Mouse (Mus musculus): Measurements from ENCODE around the gene Sgtb.
A peak's percentile ranks its signal among the peaks of the same experiment; 100 is the strongest.

Sgtb gene

DNA sequence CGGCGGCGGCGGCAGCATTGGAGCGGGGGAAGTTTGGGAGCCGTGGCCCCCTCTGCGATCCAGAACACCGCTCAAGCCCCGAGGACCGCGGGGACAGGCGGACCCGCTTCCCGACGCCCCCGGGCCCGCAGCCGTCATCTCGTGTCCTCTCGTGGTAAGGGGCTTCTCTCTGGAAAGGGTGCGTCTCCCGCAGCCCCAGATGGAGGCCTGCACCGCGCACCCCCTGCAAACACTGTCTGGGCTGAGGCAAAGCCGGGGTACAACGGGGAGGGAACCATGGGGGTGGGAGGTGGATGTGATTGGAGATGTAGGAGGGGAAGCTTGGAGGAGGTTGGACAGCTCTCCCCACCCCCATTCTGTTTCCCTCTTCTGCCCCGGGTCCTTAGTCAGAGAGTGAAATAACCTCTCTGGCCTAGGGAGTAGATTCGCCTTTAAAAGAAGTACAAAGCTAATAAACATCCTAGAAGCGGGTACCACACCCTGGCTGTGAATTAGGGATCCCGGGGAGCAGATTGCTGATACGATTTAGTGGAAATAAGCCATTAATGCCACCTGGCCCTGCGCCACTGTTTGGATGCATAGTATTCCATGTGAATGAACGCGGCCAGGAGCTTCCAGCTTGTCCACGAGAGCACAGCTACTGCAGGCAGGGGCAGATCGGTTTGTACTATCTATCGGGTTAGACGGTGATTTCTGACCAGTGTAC lies 428 bp downstream of the Sgtb start:
- peak; percentile 58 for DNase-seq (ENCODE audit: low read depth, low spot score)

DNA sequence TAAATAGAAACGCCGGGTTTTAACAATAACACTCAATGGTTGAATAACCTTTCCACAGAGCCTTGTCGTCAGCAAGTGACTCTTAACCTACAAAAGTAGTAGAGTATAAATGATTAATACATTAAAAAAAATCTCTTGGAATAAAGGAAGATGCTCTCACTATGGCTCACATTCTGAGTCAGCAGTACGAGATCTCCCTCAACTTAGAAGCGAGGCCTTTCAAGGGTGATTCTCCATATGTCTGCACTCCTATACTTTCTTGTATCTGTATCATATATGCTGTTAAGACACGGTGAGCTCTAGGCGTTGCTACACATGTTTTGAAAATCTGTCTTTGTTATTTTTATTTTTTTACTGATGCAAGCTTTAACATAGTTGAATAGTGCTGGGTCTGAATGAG lies 985 bp downstream of the Sgtb start:
- DNase-seq (ENCODE audit: low read depth, low spot score) = no peak

DNA sequence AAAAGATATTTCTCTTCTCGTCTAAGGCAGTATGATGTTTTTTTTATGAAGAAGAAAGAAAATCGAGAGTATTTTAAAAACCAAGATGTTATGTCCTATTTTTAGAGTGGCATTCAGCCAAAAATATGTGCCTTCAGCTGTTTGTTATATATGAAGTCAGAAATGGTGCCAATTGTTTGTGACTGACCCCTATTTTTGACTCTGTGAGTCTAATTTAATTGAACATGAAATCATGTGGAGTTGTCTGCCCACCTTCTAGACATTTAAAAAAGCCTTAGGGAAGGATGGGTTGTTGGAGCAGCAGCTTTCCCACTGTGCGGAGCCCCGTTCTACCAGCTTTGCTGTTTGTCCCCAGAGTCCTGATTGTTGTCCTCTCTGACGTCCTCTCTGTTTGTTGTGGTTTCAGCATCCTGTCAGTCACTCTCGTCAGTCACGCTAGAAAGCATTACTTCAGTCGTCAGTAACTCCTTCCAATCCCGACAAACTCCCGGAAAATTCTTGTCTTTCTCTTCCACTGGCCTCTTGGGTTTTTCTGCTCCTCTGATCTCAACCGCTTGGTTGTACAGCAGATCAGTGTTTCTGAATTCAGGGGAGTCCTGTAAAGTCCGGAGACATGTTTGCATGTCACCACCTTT lies 2.8 kb downstream of the Sgtb start:
- no peak for DNase-seq (ENCODE audit: low read depth, low spot score)

DNA sequence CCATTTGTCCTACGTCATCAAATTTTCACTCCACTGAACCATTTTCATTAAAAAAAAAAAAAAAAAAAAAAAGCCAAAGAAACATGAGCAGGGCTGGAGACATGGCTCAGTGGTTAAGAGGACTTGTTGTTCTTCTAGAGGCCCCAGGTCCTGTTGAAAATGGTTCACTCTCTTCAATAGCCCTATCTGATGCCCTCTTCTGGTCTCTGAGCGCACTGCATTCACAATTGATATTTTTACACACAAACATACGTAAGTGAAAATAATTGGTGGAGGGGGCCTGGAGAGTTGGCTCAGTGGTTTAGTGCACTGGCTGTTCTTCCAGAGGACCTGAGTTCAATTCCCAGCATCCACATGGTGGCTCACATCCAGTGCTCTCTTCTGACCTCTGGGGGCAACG lies 4.2 kb downstream of the Sgtb start:
- no peak for DNase-seq (ENCODE audit: low read depth, low spot score)

DNA sequence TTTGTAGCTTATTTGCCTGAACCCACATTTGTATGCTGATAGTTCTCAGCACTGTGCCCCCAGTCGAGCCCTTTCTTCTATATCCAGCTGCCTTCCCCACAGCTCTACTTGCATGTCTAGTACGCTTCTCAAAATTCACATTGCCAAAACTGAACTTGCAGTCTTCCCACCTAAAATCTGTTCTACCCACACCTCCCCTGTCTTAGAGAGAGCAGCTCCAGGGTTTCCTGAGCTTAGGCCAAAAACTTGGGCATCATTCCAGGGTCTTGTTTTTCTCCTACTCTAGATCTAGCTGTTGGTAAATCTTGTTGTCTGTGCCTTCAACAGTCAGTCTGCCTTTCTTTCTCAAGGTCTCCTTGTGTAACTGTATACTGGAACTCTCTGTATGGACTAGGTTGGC lies 5.3 kb downstream of the Sgtb start:
- DNase-seq (ENCODE audit: low read depth, low spot score) = no peak

DNA sequence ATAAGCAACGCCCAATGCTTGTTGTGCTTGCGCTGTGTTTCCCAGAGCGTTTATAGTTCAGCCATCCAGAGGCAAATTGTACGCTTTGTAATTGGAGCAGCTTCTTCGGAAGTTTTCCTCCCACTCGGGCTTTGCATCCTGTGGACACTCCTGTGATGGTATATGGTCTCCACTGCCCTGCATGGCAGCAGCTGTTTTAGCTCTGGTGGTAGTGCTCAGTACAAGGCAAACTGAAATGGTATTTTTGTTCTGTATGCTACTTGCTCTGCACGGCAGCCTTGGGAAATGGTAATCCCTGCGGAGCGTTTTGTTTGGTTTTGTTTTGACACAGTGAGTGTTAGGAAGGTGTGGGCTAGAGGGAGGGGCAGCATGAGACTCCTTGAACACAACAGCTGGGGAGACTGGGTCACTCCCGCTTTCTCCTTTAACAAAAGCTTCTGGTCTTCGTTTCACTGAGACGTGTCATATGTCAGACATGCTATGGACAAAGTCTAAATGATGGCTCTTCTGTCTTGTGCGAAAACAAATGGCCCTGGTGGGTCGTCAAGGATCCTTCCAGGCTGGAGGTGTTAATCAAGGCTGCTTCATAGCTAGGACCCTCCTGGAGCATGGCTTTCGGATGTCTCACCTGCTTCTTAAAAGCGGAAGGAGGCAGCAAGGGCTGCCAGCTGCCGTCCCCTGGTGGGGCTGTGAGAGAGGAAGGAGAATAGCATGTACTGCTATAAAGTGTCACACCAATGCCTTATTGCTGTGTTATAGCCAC lies 12.7 kb downstream of the Sgtb start:
- DNase-seq (ENCODE audit: low read depth, low spot score) = no peak

DNA sequence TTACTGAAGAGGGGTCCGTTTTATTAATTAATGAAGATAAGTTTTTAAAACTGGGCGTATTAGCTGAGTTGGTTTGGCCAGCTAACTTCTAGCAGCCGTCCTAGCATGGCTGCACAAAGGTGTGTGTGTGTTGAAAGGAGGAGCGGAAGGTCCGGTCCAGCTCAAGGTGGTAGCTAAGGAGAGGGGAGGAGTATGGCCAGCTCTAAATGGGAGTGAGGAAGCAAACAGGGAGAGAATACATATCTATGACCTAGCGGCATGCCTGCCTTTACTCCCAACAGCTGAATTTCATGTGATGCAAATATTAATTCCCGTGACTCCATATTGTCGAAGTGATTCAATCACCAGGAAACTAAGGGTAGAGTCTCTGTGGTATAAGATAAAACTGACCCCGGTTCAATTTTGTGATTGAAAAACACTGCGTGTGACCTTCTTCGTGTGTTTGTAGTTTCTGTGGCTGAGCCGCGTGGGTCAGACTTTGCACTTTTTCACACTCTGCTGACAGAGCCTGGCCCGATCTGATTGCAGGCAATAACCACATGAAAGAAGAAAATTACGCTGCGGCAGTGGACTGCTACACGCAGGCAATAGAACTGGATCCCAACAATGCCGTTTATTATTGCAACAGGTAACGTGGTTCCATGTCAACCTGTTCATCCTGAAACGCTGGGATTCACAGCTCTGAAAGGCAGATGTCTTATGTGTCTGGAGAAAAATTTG lies 14.3 kb downstream of the Sgtb start:
- DNase-seq (ENCODE audit: low read depth, low spot score) = no peak

DNA sequence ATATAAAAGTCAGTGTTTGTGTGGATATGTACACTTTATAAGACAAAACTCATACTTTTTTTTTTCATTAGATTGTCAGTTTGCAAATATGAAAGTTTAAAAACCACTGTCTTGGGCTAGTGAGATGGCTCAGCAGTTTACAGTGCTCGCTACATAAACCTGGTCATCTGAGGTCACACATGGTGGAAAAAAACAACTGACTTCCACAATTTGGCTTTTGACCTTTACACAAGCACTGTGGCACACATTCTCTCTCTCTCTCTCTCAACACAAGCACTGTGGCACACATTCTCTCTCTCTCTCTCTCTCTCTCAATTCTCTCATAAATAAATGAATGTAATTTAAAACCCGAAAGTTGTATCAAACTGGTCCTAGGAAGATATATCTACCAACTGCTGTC lies 23.0 kb downstream of the Sgtb start:
- no peak for DNase-seq (ENCODE audit: low read depth, low spot score)

DNA sequence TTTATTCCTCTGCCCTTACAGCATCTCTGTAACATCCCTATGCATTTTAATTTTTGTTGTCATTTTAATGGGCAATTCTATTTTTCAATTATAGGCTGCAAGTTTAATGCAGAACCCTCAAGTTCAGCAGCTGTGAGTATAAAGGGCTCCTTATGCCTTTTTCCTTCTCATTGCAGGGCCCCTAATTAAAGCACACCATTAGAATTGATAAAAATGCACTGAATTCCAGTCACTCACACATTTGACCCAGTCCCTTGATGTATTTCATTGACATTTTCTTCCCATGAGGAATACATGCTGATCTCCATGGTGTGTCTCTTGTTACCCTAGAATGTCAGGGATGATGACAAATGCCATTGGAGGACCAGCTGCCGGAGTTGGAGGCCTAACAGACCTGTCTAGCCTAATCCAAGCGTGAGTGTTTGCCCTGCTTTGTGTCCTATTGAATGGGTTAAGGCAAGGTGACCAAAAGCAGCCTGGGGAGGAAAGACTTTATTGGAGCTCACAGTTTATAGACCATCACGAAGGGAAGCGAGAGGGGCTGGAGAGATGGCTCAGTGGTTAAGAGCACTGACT lies 25.1 kb downstream of the Sgtb start:
- no peak for DNase-seq (ENCODE audit: low read depth, low spot score)

DNA sequence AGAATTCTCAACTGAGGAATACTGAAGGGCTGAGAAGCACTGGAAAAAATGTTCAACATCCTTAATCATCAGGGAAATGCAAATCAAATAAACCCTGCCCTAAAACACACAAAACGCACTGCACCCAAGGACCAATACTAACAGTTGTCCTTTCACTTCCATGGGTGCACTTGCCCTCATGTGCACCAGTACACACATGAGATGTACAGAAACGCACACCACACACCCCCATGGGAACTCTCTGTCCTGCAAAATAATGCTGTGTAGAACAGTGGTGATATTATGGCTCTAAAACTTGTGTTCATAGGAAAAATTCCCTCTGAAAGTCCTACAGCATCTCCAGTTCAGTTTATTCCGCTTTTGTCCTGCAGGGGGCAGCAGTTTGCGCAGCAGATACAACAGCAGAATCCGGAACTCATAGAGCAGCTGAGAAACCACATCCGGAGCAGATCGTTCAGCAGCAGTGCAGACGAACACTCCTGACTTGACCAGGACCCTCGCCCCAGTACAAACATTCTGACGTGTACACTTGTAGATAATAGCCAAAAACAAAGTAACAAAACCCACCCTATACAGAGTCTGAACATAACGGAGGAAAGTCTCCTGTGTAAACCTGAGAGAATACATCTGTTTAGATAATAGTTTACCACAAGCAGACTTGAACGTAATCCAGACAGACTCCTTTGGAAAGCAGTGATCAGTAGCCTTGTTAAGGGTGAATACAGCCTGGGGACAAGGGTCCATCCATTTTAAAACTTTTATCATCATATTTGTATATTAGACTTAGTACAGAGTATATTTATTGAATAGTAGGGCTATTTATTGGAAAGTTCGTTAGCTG lies 30.0 kb downstream of the Sgtb start:
- peak; percentile 44 for DNase-seq (ENCODE audit: low read depth, low spot score)

DNA sequence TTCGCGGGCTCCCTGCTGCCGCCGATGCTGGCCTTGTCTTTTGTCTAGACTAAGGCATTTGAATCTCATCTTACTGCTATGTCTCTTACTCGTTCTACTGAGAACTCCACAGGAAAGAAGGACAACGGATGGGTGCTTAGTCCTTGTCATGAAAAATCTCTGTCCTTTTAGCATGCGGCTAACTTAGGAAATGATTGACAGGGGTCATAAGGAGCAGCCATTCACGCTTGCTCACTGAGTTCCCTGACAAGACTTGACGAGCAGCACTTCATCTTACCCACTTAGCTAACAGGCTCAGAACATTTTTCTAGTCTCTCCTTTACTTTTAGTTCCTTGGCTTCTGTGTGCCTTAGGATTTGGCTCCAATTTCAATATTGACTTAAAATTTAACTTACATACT lies 35.3 kb downstream of the Sgtb start:
- no peak for DNase-seq (ENCODE audit: low read depth, low spot score)

DNA sequence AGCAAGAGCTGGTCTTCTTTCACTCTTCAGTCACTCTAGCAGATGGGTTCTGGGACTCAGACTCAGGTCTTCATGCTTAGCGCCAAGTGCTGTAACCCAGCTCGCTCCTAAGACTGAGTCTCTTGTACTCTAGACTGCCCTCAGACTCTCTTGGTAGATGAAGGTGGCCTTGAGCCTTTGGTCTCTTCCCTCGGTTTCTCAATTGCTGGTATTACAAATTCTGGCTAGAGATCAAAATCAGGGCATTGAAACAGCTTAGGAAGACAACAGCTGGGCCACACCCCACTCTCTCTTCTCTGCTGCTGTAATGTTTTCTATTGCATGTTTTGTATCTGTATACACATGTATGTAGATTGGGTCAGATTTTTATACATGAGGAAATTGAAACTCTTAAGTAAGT lies 36.1 kb downstream of the Sgtb start:
- no peak for DNase-seq (ENCODE audit: low read depth, low spot score)

DNA sequence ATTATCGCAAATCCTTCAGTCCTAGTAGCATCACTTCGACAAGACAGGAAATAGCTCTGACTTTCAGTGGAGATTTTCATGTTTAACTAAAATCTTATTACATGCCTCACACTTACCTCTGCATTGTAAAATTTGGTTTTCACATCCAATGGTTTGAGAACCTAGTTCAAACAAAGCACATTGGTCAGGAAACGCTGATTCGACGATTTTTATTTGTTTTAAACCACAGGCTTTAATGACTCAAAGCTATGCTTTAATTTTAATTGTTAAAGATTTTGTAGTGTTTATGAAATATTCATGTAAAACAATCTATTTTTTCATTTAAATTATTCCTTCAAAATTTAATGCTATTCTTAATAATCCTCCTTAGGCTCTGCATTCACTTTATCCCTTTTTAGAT lies 44.6 kb downstream of the Sgtb start:
- no peak for DNase-seq (ENCODE audit: low read depth, low spot score)

DNA sequence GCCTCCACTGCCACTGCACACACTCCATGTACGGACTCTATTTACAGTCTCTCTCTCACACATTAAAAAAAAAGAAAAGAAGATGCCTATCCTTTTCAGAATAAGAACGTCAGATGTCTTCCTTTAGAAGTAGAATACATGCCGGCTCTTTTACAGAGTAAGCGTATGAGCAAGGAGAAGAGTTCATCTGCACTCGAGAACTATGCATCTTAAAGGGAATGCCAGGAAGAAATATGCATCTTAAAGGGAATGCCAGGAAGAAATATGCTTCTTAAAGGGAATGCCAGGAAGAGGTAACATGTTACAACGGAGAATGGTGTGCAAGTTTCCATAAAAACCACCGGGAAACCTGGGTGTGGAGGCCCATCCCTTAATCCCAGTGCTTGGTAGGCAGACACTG lies 45.6 kb downstream of the Sgtb start:
- no peak for DNase-seq (ENCODE audit: low read depth, low spot score)

DNA sequence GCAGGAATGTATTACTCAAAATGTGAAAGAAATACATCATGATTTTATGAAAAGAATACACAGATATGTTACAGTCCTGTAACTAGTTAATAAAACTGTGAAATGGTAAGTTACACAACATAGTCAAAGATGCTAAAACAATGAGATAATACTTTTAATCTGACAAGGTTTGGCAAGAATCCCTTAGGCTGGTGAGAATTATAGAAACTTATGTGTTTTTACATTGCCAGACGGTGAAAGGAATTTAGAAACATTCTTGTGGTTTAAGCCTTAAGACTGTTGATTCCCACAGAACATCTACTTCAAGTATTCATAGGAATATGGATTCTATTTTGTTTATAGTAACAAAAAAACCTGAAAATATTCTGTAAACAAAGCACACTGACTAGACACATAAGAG lies 46.1 kb downstream of the Sgtb start:
- no peak for DNase-seq (ENCODE audit: low read depth, low spot score)

DNA sequence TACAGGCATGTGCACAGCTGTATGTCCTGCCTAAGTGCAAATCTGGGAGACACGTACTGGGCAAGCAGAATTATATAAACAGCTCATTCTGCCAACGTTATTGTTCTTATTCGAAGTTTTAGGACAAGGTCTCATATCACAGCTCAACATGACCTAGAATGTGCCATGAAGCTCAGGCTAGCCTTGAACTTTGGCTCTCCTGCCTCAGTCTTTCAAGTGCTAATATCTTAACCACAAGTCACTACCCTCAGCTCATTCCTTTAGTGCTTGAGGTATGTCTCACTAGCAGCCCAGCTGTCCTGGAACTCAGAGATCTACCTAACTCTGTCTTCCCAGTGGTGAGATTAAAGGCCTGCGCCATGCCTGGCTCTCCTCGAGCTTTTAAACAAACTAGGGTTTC lies 62.2 kb downstream of the Sgtb start:
- no peak for DNase-seq (ENCODE audit: low read depth, low spot score)

DNA sequence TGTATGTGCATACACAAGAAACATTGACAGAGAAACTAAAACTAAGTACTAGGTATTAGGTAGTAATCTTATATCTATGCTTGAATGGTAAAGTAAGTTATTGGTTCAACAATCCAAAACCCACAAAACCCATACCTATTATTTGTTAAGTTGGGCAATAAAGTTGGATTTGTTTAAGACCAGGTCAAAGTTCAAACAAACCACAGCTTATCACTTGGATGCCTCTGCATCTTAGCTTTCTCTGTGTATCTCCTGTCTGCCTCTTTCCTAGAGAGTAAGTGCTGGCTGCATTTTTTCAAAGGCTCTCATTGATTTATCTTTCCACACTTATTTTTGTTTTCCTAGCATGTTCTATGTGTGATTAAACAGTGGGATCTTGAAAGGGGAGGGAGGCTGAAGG lies 63.0 kb downstream of the Sgtb start:
- no peak for DNase-seq (ENCODE audit: low read depth, low spot score)

DNA sequence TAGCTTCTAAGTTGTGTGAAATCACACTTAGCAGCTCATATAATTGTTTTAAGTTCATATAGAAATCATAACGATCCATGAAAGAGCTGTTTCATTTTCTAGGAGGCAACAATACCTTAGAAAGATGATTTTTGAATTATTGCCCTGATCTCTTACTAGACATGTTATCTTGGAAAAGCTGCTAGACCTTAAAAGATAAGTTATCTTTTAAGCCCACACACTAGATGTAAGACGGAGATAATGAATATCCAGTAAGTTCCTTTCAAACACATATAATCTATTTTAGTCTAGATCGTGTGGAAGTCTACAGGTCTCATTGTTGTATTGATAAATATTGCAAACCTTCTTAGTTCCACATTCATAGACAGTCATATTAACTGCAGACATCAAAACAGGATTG lies 67.3 kb downstream of the Sgtb start:
- DNase-seq (ENCODE audit: low read depth, low spot score) = no peak

DNA sequence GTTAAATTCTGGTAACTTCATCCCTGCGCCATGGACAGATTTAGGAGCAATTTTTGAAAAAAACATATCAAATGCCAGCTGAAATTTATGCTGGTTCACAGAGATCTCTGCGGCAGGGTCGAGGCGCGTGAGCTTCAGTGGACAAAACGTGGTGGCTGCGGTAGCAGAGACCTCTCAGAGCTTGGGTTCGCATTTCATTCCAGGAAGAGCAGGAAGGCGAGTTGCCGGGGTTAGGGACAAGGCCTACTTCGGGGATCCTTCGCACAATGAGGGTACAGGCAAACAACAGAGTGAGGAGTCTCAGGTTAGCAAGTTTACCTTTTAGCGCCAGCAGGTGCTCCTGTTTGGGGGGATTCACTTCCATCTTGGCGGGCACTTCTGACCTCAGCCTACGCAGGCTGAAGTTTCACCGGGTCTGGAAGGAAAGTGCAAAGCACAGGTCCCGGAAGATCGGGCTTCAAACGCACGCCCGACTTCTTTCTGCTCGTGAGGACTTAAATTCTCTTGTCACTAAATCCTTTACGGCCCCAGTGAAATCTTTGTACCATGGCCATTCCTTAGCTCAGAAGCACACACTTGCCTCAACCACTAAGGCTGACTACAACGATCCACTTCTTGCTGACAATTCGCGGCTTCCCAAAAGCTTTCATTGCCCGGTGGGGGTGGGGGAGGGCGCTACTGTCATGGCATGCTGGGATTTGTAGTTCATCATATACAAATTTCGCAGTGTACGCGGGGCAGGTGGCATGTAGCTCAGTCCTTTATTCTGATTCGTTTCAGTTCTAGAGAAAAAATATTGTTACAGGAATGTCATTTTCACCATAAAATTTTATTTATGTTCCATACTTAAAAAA lies 68.5 kb downstream of the Sgtb start, which contains the start of gene Trappc13:
TSS of gene Trappc13 (minus strand) at position 674 of the 854 bp plus-strand sequence.
- no peak for DNase-seq (ENCODE audit: low read depth, low spot score)

DNA sequence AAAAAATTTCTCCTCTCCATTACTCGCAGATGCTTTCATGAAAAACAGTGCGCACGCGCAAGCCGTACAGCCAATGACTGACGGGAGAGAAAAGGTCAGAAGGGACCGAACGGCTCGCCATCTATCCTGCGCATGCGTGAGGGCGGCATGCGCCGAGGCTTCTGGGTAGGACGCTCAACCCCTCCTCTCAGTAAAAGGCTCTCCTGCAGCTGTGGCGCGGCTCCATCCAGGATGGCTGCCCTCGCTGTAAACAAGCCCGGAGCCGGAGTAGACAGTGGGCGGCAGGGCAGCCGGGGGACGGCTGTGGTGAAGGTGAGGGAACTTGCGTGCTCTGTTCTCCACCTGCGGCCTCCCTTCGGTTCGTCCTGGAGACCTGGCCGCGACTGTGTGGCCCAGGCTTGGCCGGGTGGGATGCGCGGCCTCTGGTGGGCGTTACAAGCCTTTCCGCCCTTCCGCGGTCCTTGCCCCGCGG lies 69.1 kb downstream of the Sgtb start, which contains the start of gene Trim23:
TSS of gene Trim23 (plus strand) at position 148 of the 472 bp plus-strand sequence.
- peak; percentile 97 for DNase-seq (ENCODE audit: low read depth, low spot score)

Measured in retina, adult 2 months (tissue).